Comparison of ENCODE assay signal across 9 mouse cellular contexts in genomic region chr13:44238308-44238707, GRCm38 (mm10).
A peak's percentile ranks its signal among the peaks of the same experiment; 100 is the strongest.
DNase-seq lines count a peak whose midpoint lies in the region; ATAC-seq and TF ChIP-seq lines count a peak whose summit lies in the region.
"Had no signal": no experiment of that assay in that cellular context is flagged by ENCODE, and none has a peak within 500 bp of the region (broad histone marks: within the 10 kb centered on the region; RNA-seq: fewer than 3 reads in every experiment).

No protein-coding gene starts in this region.

- no peak overlapping the region for H3K4me2 ChIP-seq in hindbrain, embryonic 14.5 days (replicated peaks)
- H3K4me2 ChIP-seq in hindbrain, embryonic 12.5 days (replicated peaks), result no peak overlapping the region
- no peak overlapping the region for H3K4me2 ChIP-seq in limb, embryonic 14.5 days (replicated peaks; ENCODE audit: low read depth, low read length, severe bottlenecking)

- H3K9me3 ChIP-seq in hindbrain, embryonic 14.5 days (ENCODE audit: control insufficient read depth, low read length), result no peaks in the 10 kb centered on the region
- H3K9me3 ChIP-seq in hindbrain, embryonic 12.5 days (replicated peaks), result no peaks in the 10 kb centered on the region
- H3K9me3 ChIP-seq in limb, embryonic 14.5 days (ENCODE audit: control insufficient read depth, low read length), result no peaks in the 10 kb centered on the region

- 0 out of 2 replicates have a peak, but pooled peaks cover 4% of the 10 kb centered on the region for H3K4me1 ChIP-seq in hindbrain, embryonic 14.5 days (replicated peaks; ENCODE audit: control insufficient read depth, insufficient read depth, low read length)
- H3K4me1 ChIP-seq in hindbrain, embryonic 12.5 days, result 0 out of 2 replicates have a peak, but pooled peaks cover 3% of the 10 kb centered on the region
- H3K4me1 ChIP-seq in limb, embryonic 14.5 days (ENCODE audit: control insufficient read depth, insufficient read depth, low read length), result peaks cover 14% of the 10 kb centered on the region

- peak; percentile 76 for DNase-seq in hindbrain, embryonic 14.5 days (ENCODE audit: low spot score)
- peak; percentile 63 for DNase-seq in MN1 (ENCODE audit: low spot score)
- peak; percentile 49 for DNase-seq in gastrocnemius, postnatal 14 days
- peak; percentile 86 for DNase-seq in limb, embryonic 14.5 days (ENCODE audit: low spot score)
- DNase-seq in thymus, postnatal 10 days (ENCODE audit: low spot score in 2 of 2), result no peak
- no peak for DNase-seq in B cell, adult 2 months

- no peak overlapping the region for H3K9ac ChIP-seq in hindbrain, embryonic 14.5 days
- no peak overlapping the region for H3K9ac ChIP-seq in hindbrain, embryonic 12.5 days
- H3K9ac ChIP-seq in limb, embryonic 14.5 days (ENCODE audit: low read depth, low read length, severe bottlenecking), result no peak overlapping the region

- H3K4me3 ChIP-seq in hindbrain, embryonic 14.5 days (replicated peaks; ENCODE audit: low read length), result no peak overlapping the region
- no peak overlapping the region for H3K4me3 ChIP-seq in hindbrain, embryonic 12.5 days
- H3K4me3 ChIP-seq in limb, embryonic 14.5 days (replicated peaks; ENCODE audit: low read length), result no peak overlapping the region
- H3K4me3 ChIP-seq: left cerebral cortex, adult 2 months had no signal

- intact Hi-C loops in gastrocnemius, postnatal 14 days (cut with DNase I; ENCODE audit: low total_unique reads), result loop anchor here (10.0 kb wide), 1 partner anchor 56 kb away; no protein-coding TSS in a partner anchor

- no peak for TF ChIP-seq POLR2A in limb, embryonic 14.5 days (IDR thresholded peaks at IDR 0.05; ENCODE audit: borderline replicate concordance, extremely low read depth, insufficient read depth, insufficient read length)

- H3K27me3 ChIP-seq in hindbrain, embryonic 14.5 days (ENCODE audit: control insufficient read depth, insufficient read depth, low read length), result no peaks in the 10 kb centered on the region
- no peaks in the 10 kb centered on the region for H3K27me3 ChIP-seq in hindbrain, embryonic 12.5 days
- no peaks in the 10 kb centered on the region for H3K27me3 ChIP-seq in limb, embryonic 14.5 days (ENCODE audit: control insufficient read depth, insufficient read depth, low read length)

- no peak overlapping the region for H3K27ac ChIP-seq in hindbrain, embryonic 14.5 days
- no peak overlapping the region for H3K27ac ChIP-seq in hindbrain, embryonic 12.5 days
- no peak overlapping the region for H3K27ac ChIP-seq in limb, embryonic 14.5 days (replicated peaks; ENCODE audit: low read depth, low read length)
- H3K27ac ChIP-seq: left cerebral cortex, adult 2 months had no signal

- 35% methylated on average over 11 of the region's 11 CpGs for WGBS in hindbrain, embryonic 14.5 days
- WGBS in hindbrain, embryonic 12.5 days, result 61% methylated on average over 11 of the region's 11 CpGs
- WGBS in limb, embryonic 14.5 days, result 15% methylated on average over 11 of the region's 11 CpGs

- no peaks in the 10 kb centered on the region for H3K36me3 ChIP-seq in hindbrain, embryonic 14.5 days (replicated peaks; ENCODE audit: control insufficient read depth, insufficient read depth)
- no peaks in the 10 kb centered on the region for H3K36me3 ChIP-seq in hindbrain, embryonic 12.5 days
- no peaks in the 10 kb centered on the region for H3K36me3 ChIP-seq in limb, embryonic 14.5 days (ENCODE audit: control insufficient read depth, insufficient read depth, low read length)

- no peak; the same call in 1 of the 2 replicates for ATAC-seq in hindbrain, embryonic 14.5 days (ENCODE audit: low FRiP score)
- no peak for ATAC-seq in hindbrain, embryonic 12.5 days (ENCODE audit: low FRiP score)
- 0 out of 2 replicates have a peak, but pooled peaks have one; percentile 52 for ATAC-seq in cerebellum, adult (ENCODE audit: insufficient number of reproducible peaks, low FRiP score, low TSS enrichment)
- ATAC-seq in limb, embryonic 14.5 days (ENCODE audit: low FRiP score, low read depth), result peak; percentile 57; the same call in 1 of the 2 replicates

Comparison
In these comparisons a context has a peak if more than half of its experiments do, and no peak if none do; other contexts are left out.
1. ATAC-seq: peak in cerebellum, adult (single experiment) and limb, embryonic 14.5 days (single experiment); none in hindbrain, embryonic 14.5 days (single experiment) and hindbrain, embryonic 12.5 days (single experiment).
2. DNase-seq: peak in hindbrain, embryonic 14.5 days (single experiment), MN1 (single experiment), gastrocnemius, postnatal 14 days (single experiment) and limb, embryonic 14.5 days (single experiment); none in thymus, postnatal 10 days (0 of 2) and B cell, adult 2 months (0 of 2).